Mouse (Mus musculus) embryonic facial prominence, embryonic 12.5 days (tissue): ENCODE results near the gene Egr2. TPM values are rescaled to one million over a fixed set of nuclear protein-coding genes. Genes with fewer than 3 reads are reported as not detected.

ENCODE experiments used
- ATAC-seq: fragments of 200-750 bp; cut with Nextera tagmentation; 2 replicates; pipeline ENCODE4 v1.8.0; 2017; ENCODE audit not compliant: insufficient number of reproducible peaks, insufficient read depth, low FRiP score, low TSS enrichment
- H3K27ac ChIP-seq: fragments of 300-500 bp; sonication (generic); 2 replicates; pipeline ENCODE4 v1.5.1; 2016; ENCODE audit warnings: mild to moderate bottlenecking
- H3K27me3 ChIP-seq: fragments of 300-500 bp; sonication (generic); 2 replicates; pipeline ENCODE4 v1.6.1; 2016; ENCODE audit warnings: mild to moderate bottlenecking, moderate library complexity
- H3K36me3 ChIP-seq: fragments of 300-500 bp; sonication (generic); 2 replicates; pipeline ENCODE4 v1.6.1; 2016; ENCODE audit warnings: mild to moderate bottlenecking
- H3K4me1 ChIP-seq: fragments of 300-500 bp; sonication (generic); 2 replicates; pipeline ENCODE4 v1.6.1; 2016
- H3K4me2 ChIP-seq: fragments of 300-500 bp; sonication (generic); replicated peaks from 2 replicates; pipeline ENCODE4 v1.6.1; 2016; ENCODE audit warnings: mild to moderate bottlenecking, moderate library complexity
- H3K4me3 ChIP-seq: fragments of 300-500 bp; sonication (generic); 2 replicates; pipeline ENCODE4 v1.5.1; 2016; ENCODE audit warnings: mild to moderate bottlenecking
- H3K9ac ChIP-seq: fragments of 300-500 bp; sonication (generic); 2 replicates; pipeline ENCODE4 v1.6.1; 2016; ENCODE audit warnings: mild to moderate bottlenecking, moderate library complexity
- H3K9me3 ChIP-seq: fragments of 300-500 bp; sonication (generic); 2 replicates; pipeline ENCODE4 v1.6.1; 2016; ENCODE audit warnings: mild to moderate bottlenecking, moderate library complexity
- WGBS: fragments of 180-500 bp; shearing (Covaris S2); methylation state at CpG from one replicate; pipeline ENCODE4 v1.1.7; 2016; 5-methylcytosine and 5-hydroxymethylcytosine counted together
- polyA plus RNA-seq: library from polyadenylated mRNA; unstranded; fragments of >200 nt; fragmentation: Nextera tagmentation; extraction: Ambion mirVana; gene quantifications from 2 replicates; pipeline ENCODE4 v1.2.1, GENCODE M21; 2016

The Egr2 gene
- polyA plus RNA-seq, 1 experiment from 2014 or later: 0.46 TPM

DNA sequence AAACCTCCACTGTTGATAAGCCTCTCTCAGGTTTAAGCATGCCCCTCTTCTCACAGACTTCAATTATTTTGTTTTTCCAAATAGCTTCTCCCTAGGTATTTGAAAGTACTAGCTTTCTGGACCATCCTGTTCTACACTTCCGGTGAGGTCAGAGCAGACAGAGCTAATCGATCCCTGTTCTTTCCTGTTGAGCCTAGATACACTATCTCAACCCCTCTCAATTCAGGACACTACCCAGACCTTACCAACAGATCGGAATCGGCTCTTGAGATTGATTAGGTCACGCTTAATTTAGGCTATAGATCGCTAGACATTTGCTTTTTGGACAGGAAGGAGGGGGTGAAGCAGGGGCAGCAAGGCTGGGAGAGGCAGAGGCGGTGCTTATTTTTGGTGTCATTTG lies 22.4 kb upstream of the Egr2 start:
- Histone ChIP-seq H3K36me3 (no peaks in the 10 kb centered on the region), H3K4me2 (no peak overlapping the region), H3K27me3 (no peaks in the 10 kb centered on the region), H3K4me1 (no peaks in the 10 kb centered on the region), H3K9ac (no peak overlapping the region), H3K27ac (no peak overlapping the region), H3K4me3 (no peak overlapping the region), H3K9me3 (no peaks in the 10 kb centered on the region)
- WGBS: 58% methylated on average over 7 of the region's 7 CpGs
- ATAC-seq: no peak

DNA sequence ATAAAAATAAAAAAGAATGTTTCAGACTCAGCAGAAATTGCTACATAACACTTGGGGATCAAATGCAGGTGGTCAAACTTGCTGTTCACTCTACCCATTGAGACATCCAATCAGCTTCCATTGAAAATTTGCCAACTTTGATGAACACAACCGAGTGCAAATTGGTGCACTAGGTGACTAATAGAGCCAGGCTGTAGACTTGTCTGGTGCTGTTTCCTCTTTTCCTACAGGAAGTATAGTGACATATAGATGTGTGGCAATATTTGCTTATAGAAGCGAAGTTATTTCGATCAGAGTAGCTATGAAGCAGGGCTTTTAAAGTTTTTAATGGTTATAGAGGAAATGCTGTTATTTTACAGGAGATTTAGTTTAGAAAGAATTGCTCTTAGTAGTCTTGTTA lies 16.5 kb upstream of the Egr2 start:
- 87% methylated on average over 3 of the region's 3 CpGs for WGBS
- Histone ChIP-seq H3K4me2 (no peak overlapping the region), H3K27me3 (no peaks in the 10 kb centered on the region), H3K9ac (no peak overlapping the region), H3K27ac (no peak overlapping the region), H3K36me3 (no peaks in the 10 kb centered on the region), H3K9me3 (no peaks in the 10 kb centered on the region), H3K4me1 (no peaks in the 10 kb centered on the region), H3K4me3 (no peak overlapping the region)
- ATAC-seq: no peak

DNA sequence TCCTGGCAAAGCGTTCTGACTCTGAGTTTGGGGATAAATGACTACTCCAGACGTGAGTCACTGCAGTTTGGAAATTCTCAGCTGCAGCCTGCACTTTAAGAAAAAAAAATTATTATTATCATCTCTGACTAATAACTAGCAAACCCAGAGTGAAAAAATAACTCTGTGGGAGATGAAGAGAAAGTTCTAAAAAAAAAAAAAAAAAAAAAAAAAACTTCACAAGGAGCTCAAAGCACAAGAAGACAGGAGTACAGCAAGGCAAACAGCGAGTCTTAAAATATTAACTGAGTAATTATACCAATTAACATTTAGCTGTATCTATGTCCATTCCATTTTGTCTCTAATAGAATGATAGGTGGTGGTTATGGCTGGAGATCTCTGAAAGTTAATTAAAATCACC lies 11.1 kb upstream of the Egr2 start:
- no peaks in the 10 kb centered on the region for H3K27me3 ChIP-seq
- no peaks in the 10 kb centered on the region for H3K9me3 ChIP-seq
- no peak overlapping the region for H3K4me3 ChIP-seq
- H3K4me2 ChIP-seq: no peak overlapping the region
- H3K4me1 ChIP-seq: no peaks in the 10 kb centered on the region
- WGBS: 84% methylated on average over 3 of the region's 3 CpGs
- H3K36me3 ChIP-seq: no peaks in the 10 kb centered on the region
- H3K9ac ChIP-seq: no peak overlapping the region
- no peak for ATAC-seq
- H3K27ac ChIP-seq: no peak overlapping the region

DNA sequence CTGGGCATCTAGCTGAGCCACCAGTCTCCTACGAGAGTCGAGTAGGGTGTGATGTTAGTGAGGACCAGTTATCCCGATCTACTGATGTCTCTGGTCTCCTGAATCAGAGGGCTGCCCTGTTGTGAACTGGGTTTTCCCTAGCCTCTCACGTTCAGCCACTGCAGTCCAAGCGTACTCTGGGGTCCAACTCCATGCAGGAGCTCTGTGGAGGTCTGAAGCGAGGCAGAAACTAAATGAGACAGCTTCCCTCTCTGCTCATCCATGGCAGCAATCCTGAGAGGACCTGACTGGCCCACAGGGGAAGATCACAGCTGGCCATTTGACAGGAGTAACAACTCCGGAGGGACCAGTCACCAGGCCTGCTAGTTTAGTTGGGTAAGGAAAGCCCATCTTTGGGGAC lies 10.6 kb upstream of the Egr2 start:
- WGBS: 82% methylated on average over 7 of the region's 7 CpGs
- no peak overlapping the region for H3K4me3 ChIP-seq

DNA sequence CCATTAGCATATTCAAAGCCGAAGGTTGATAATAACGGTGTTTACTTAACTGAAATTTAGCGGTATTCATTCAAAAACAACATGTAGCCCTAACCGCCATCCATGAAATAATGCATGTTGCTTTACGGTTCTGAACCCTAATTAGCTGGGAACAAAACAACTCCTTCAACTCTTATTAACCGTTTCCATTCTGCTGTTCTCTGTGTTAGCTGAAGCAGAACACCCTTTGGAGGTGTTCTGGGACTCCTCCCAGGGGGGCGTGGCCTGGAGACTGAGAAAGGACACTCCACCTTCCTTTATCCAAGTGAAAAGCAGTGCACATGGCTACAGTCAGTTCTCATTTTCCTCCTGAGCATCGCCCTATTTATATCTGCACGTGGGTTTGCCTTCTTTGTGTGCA lies 8.8 kb upstream of the Egr2 start:
- Histone ChIP-seq H3K4me1 (no peaks in the 10 kb centered on the region), H3K27ac (no peak overlapping the region), H3K9ac (no peak overlapping the region), H3K36me3 (no peaks in the 10 kb centered on the region), H3K27me3 (peaks cover 4% of the 10 kb centered on the region; the same call in 1 of the 2 replicates), H3K4me3 (no peak overlapping the region), H3K4me2 (no peak overlapping the region), H3K9me3 (no peaks in the 10 kb centered on the region)
- WGBS: 75% methylated on average over 9 of the region's 9 CpGs
- no peak for ATAC-seq

More for the DNA sequence above, 10.6 kb upstream of the Egr2 start:
- H3K9me3 ChIP-seq: no peaks in the 10 kb centered on the region
- H3K4me1 ChIP-seq: no peaks in the 10 kb centered on the region
- no peaks in the 10 kb centered on the region for H3K27me3 ChIP-seq
- H3K36me3 ChIP-seq: no peaks in the 10 kb centered on the region
- no peak for ATAC-seq
- H3K4me2 ChIP-seq: no peak overlapping the region
- no peak overlapping the region for H3K9ac ChIP-seq
- H3K27ac ChIP-seq: no peak overlapping the region

DNA sequence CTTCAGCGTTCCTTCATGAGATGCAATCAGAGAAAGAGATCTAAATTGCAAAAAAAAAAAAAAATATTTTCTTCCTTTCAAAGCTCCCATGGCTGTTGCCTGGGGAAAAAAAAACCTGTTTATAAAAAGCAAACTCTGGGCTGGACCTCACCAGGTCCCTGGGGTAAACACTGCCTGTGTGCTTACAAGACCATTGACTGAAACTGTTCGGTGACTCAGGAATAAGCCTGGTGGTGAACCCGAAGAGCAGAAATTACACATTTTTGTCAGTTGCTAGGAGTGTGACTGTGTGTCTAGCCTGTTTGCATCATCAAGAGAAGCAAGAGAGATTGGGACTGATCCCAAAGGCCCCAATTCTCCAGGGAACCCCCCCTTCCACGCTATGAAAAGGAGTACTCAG lies 5.5 kb upstream of the Egr2 start:
- Histone ChIP-seq H3K9me3 (no peaks in the 10 kb centered on the region), H3K9ac (no peak overlapping the region), H3K27ac (no peak overlapping the region), H3K4me3 (no peak overlapping the region), H3K4me2 (no peak overlapping the region), H3K4me1 (no peaks in the 10 kb centered on the region), H3K36me3 (no peaks in the 10 kb centered on the region), H3K27me3 (peaks cover 32% of the 10 kb centered on the region)
- ATAC-seq: no peak
- 69% methylated on average over 4 of the region's 4 CpGs for WGBS

DNA sequence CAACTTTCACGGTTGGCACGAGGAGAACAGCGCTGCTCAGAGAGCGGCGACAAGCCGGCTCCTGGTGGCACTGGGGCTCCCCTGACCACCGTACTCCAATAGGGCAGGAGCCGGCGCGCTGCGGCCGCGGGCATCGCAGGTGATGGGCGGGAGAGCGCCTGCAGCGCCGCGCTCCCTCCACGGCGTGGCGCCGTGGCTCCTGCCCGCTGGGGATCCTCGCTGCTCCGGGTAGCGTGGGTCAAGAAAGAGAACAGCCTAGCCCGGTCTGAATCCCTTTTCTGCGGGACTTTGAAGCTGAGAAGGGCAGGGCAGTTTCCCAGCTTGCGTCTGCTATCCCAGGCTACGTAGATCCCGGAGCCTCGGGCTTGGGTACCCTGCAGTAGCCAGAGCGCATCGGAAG lies 697 bp downstream of the Egr2 start:
- Histone ChIP-seq H3K36me3 (no peaks in the 10 kb centered on the region), H3K4me2 (peak overlapping the region; percentile 98), H3K27ac (no peak overlapping the region), H3K4me3 (peak overlapping the region; percentile 54), H3K9ac (0 out of 2 replicates have a peak overlapping the region, but pooled peaks have one; percentile 24), H3K9me3 (no peaks in the 10 kb centered on the region), H3K27me3 (peaks cover 78% of the 10 kb centered on the region), H3K4me1 (peaks cover 31% of the 10 kb centered on the region)
- WGBS: under 1% methylated on average over 35 of the region's 35 CpGs
- ATAC-seq: no peak

DNA sequence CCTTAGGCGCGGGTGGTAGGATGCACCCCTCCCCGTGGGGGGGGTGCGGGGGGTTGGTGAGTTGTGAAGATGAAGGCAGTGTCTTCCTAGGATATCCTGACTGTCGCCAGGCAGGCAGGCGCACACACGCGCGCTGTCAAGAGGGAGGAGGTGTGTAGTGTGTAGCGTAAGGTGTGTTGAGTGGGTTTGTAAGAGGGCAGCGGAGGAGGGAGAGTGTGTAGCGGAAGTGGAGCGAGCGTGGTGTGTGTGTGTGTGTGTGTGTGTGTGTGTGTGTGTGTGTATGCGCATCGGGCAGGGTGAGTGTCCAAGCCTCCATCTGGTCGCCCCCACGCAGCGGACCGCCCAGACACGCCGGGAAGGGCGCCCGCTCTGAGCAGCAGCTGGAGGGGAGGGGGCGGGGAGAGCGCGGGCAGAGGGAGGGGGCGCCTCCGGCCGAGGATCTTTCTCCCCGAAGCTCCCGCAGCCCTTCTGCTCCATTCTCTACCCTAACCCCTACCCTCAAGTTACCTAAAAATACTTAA lies 1.4 kb downstream of the Egr2 start:
- Histone ChIP-seq H3K4me3 (peak overlapping the region; percentile 54), H3K27ac (no peak overlapping the region), H3K4me2 (peak overlapping the region; percentile 98), H3K27me3 (peaks cover 81% of the 10 kb centered on the region), H3K36me3 (no peaks in the 10 kb centered on the region), H3K9ac (peak overlapping the region; percentile 35), H3K9me3 (no peaks in the 10 kb centered on the region), H3K4me1 (peaks cover 31% of the 10 kb centered on the region)
- peak; percentile 50; the same call in 1 of the 2 replicates for ATAC-seq
- under 1% methylated on average over 20 of the region's 32 CpGs for WGBS

DNA sequence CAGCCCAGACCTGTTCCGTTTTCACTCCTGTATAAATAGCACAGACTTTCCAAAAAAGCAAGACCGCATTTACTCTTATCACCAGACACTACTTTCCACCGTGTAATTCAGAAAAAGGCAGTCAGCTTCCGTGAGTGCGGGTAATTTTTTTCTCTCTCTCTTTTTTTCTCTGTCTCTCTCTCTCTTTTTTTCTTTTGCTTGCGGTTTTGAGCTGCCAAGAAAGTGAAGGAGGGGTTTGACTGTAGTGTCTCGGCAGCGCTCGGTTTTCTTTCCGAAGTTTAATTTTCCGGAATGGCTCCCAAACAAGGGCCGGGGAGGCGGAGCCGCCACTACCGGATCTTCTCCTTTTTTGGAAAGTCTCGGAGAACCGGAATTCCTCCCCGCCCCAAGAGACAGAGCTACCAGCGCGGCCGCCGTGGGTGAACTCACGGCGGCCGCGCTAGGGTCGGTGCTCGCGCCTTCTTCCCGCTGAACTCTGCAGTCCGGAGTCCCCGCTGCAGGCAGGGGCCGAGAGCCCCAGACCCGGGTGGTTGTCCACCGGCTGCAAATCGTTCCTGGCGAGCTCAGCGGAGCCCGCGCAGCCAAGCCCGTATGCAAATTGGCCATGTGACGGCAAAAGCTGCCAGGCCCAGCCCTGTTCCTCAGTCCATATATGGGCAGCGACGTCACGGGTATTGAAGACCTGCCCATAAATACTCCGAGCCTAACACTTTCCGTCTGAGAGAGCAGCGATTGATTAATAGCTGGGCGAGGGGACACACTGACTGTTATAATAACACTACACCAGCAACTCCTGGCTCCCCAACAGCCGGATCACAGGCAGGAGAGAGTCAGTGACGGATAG lies 2.1 kb downstream of the Egr2 start:
- under 1% methylated on average over 51 of the region's 51 CpGs for WGBS
- Histone ChIP-seq H3K4me2 (peak overlapping the region; percentile 98), H3K9me3 (no peaks in the 10 kb centered on the region), H3K4me3 (peak overlapping the region; percentile 54), H3K4me1 (peaks cover 31% of the 10 kb centered on the region), H3K27ac (no peak overlapping the region), H3K9ac (peak overlapping the region; percentile 35), H3K27me3 (peaks cover 84% of the 10 kb centered on the region), H3K36me3 (no peaks in the 10 kb centered on the region)
- peak; percentile 74 for ATAC-seq

DNA sequence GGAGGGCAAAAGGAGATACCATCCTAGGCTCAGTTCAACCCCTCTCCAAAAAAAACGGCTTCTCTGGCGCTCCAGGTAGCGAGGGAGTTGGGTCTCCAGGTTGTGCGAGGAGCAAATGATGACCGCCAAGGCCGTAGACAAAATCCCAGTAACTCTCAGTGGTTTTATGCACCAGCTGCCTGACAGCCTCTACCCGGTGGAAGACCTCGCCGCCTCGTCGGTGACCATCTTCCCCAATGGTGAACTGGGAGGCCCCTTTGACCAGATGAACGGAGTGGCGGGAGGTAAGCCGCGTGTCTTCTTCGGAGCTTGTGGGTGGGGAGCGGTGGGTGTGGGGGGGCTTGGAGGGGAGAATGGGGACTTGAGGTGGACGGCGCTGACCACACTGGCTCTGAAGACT lies 2.8 kb downstream of the Egr2 start:
- Histone ChIP-seq H3K9me3 (no peaks in the 10 kb centered on the region), H3K36me3 (no peaks in the 10 kb centered on the region), H3K9ac (no peak overlapping the region), H3K4me2 (peak overlapping the region; percentile 98), H3K4me3 (peak overlapping the region; percentile 54), H3K27me3 (peaks cover 79% of the 10 kb centered on the region), H3K4me1 (peaks cover 31% of the 10 kb centered on the region), H3K27ac (no peak overlapping the region)
- no peak for ATAC-seq
- WGBS: 1% methylated on average over 19 of the region's 19 CpGs

DNA sequence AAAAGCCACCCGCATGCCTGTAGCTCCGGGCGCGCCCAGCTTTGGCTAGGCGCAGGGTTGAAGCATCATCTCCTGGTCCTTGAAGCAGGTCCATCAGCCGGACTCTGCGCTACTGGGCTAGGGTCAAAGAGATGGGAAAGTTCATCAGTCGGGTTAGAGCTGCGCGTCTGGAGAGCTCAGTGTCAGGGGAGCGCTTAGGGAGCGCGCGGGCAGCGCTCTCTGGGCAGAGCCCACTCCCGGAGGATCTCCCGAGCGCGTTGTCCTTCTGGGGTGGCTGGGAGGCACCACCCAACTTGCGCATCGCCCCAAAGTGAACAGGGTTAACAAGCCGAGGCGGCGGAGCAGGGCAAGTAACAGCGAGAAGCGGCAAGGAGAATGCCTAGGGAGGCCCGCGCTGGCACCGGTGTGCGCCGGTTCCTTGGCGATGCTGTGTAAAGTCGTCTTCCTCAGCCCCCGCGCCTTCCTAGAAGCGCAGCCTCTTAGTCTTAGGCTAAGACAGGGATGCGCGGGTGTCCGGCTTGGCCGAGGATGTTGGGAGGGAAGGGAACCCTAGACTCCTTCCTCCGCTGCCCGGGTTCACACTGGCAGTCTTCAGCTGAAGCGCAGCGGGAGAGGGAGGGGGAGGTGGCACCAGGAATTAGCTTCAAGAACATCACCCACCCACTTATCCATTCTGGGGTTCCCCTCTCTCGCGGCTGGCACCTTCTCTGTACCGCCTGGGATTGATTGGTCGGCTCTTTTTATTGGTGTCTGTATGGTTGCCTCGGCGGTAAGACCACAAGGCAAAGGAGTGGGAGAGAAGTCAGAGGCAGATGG lies 3.5 kb downstream of the Egr2 start:
- Histone ChIP-seq H3K4me1 (peaks cover 31% of the 10 kb centered on the region), H3K9me3 (no peaks in the 10 kb centered on the region), H3K27ac (no peak overlapping the region), H3K9ac (no peak overlapping the region; the same call in 1 of the 2 replicates), H3K27me3 (peaks cover 72% of the 10 kb centered on the region), H3K4me3 (peak overlapping the region; percentile 54), H3K4me2 (peak overlapping the region; percentile 98), H3K36me3 (no peaks in the 10 kb centered on the region)
- 2% methylated on average over 50 of the region's 50 CpGs for WGBS
- ATAC-seq: no peak

DNA sequence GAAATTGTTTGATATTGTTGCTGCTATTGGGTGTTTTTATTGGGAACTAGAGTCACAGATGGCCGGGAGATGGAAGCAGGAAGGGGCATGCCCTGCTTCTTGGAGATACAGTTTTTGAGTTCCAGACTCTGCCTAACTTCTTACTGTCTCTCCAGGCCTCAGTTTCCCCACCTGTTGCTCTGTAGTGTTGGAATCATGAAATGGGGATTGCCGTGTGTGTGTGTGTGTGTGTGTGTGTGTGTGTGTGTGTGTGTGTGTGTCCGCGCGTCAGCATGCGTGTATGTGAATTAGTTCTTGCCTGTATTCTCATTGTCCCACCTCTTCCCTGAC lies 4.1 kb downstream of the Egr2 start:
- H3K4me1 ChIP-seq: peaks cover 31% of the 10 kb centered on the region
- H3K27me3 ChIP-seq: peaks cover 66% of the 10 kb centered on the region
- no peak overlapping the region for H3K9ac ChIP-seq
- no peaks in the 10 kb centered on the region for H3K36me3 ChIP-seq
- H3K9me3 ChIP-seq: no peaks in the 10 kb centered on the region
- WGBS: 32% methylated on average over 6 of the region's 6 CpGs
- H3K27ac ChIP-seq: no peak overlapping the region
- ATAC-seq: no peak
- H3K4me3 ChIP-seq: peak overlapping the region; percentile 54
- 0 out of 2 replicates have a peak overlapping the region, but pooled peaks have one; percentile 98 for H3K4me2 ChIP-seq
